Mouse (Mus musculus) CD8-positive naive resting alpha-beta T cell, adult 2 months (primary cell): ENCODE results near the gene Fam19a4.
"Not testable (repeated sequence)": the region's sequence is repeated elsewhere in the genome, so short reads cannot be mapped to it uniquely, and the experiment has no call there.

Source experiments
- DNase-seq, 2 experiments: peaks; one replicate each; pipeline ENCODE4 v3.0.0; 2022; ENCODE audit warnings: low read depth in 2 of 2, low spot score in 2 of 2

Fam19a4 gene

DNA sequence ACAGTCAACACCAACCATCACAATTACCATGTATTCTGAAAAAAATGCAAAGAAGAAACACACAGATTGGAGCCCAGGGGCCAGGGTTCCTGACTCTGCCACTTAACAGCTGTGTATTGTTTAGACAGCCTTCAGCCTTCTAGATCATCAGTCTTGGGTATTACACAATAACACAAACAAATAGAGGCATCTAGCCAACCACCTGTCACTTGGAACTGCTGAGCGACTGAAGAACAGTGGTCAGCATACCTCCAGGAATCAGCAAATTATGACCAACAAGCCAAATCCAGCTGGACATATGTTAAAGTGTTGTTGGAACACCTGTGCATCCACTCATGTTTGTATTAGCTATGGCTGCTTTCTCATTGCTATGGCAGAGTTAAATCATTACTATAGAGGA is 82.7 kb downstream of the Fam19a4 start:
- DNase-seq: no peak

DNA sequence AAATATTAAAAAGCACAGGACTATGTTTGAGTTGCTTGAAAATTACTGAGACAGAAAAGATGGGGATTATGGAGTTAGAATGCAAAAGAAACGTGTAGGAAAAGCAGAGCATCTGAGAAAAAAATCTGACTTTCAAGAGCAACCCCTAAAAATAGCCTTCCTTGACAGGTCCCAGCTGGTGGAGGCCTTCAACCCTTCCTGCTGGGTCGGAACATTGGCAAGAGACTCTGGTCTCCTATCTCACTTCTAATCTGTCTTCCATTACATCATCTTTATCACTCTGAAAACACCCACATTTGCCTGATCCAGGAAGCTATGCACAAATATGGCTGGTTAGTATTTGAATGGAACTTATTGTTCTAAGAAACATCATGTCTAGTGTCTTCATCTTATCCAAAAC is 115.4 kb downstream of the Fam19a4 start:
- DNase-seq: no peak

DNA sequence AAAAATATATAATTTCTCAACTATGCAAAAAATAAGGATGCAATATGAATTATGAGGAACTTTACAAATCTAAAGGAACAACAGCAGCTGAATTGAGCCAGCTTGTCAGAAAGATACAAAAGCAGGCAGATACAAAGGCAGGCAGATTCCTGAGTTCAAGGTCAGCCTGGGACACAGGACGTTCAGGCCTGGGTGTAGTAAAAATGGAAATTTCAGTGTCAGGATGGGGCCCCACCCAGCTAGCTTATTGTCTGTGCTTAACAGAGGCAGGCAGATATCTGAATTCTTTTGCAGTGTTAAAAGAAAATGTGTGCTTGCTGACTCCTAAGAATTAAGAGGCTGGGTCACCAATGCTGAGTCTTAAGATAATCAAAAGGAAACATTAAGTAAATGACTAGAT is 124.4 kb downstream of the Fam19a4 start:
- DNase-seq: no peak

DNA sequence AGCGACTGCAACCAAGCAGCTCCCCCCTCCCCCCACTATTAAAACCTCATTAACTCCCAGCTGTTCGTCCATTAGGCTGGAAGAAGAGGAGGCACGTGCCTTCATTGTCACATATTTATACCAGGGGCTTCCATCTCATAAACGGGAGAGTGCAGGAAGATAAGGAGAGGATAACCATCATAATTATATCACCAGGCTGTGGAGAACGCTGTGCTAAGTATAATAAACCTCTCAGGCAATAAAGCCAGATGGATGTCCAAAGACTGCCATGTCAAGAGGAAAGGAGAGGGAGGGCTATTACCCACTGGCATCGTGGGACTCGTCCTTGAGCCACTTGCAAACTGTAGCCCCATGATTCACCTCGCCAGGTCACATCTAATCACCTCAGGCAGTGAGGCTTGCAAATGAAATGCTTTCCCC is 151.1 kb downstream of the Fam19a4 start:
- no peak for DNase-seq

DNA sequence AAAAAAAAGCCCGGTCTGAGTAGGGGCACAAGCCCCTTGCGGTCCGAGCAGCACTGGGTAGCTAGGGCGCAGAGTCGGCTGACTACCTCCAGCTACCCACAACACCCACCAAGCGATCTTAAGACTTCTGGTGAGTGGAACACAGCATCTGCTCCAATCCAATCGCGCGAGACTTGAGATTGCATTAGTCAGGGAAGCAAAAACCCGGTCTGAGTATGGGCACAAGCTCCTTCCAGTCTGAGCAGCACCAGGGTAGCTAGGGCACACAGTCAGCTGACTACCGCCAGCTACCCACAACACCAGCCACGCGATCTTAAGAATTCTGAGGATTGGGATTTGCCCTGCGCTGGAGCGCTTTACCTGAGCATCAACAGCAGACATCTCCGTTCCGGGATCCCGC is 183.1 kb downstream of the Fam19a4 start:
- not testable (repeated sequence) for DNase-seq

DNA sequence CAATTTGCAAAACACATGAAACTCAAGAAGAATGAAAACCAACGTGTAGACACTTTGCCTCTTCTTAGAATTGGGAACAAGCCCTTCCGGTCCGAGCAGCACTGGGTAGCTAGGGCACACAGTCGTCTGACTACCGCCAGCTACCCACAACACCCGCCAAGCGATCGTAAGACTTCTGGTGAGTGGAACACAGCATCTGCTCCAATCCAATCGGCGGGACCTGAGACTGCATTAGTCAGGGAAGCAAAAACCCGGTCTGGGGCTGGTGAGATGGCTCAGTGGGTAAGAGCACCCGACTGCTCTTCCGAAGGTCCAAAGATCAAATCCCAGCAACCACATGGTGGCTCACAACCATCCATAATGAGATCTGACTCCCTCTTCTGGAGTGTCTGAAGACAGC is 183.6 kb downstream of the Fam19a4 start:
- DNase-seq: not testable (repeated sequence)

DNA sequence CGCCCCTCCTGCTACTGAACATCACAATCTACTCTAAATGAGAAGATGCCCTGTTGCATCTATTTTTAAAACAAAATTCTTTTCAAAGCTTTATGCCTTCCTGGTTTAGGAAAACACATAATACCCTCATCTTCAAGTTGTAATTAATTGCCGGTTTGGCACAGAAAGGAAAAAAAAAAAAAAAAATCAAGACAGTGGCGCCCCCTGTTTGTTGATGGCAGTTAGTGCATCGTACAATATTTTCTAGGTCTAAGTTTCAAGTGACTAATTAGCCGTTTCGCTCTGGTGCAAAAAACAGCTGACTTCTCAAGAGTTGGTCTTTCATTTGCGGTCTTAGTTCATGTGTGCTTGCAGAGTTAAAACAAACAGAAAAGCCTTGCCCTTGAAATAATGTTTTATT is 207.1 kb downstream of the Fam19a4 start:
- DNase-seq: no peak

DNA sequence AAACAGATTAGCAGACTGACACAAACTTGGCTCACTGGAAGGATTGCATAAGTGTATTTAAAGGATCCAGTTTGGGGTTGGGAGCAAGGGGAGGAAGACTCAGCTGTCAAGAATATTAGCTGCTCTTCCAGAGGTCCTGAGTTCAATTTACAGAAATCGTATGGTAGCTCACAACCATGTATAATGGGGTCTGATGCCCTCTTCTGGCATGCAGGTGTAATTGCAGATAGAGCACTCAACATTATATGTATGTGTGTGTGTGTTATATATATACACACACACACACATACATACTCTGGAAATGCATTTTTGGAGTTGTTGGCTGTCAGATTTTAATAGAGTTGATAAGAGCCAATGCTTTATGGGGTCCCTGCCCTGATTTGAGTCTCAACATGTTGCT is 216.3 kb downstream of the Fam19a4 start:
- no peak for DNase-seq

DNA sequence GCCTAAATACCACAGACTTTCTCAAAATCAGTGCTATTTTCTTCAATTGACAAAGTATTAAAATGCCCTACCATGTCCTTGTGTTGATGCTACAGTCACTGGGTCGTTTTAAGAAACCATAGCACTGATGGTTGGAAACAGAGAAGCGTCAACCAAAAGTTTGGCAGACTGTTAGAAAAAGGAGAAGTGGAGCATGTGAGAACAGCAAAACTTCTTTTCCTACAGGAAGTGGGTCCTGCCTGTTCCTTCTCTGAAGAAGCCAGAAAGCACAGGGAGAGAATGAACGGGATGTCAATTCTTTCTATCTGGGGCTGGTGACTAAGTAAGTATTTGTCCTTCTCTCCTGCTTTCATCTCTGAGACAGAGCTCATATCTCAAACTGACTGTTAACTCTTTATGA is 219.6 kb downstream of the Fam19a4 start:
- DNase-seq: no peak

DNA sequence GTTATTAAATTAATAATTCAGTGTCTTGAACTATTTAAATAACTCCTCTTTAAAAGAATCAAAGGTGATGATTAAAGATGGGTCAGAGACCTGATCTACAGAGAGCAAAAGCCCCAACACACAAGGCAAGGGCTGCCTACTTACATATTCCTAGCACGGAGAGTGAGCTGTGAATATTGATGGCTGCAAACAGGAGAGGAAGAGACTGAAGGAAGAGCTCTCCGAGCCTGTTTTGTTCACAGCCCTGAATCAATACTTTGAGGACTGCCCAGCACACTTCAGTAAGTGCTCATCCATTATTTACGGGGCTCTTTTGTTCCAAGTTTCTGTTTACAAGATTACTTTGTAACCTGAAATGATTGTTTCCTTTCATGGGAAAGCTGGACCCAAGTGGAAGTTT is 233.6 kb downstream of the Fam19a4 start:
- DNase-seq: no peak

DNA sequence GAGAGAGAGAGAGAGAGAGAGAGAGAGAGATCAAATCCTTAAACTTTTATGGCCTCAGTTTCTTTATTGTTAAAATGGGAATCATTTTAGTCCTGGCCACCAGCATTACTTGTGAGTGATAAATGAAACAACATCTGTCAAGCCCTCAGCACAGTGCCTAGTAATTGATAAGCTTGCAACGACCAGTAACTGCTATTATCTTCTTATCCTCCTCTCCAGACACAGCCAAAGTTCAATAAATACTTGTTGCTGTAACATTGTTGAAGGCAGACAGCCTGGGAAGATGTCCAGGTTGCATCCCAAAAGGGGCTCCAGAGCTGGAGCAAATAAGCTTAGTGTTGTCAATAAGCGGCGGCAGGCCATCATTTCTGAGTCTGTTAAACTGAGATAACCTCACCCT is 257.2 kb downstream of the Fam19a4 start:
- DNase-seq: no peak

DNA sequence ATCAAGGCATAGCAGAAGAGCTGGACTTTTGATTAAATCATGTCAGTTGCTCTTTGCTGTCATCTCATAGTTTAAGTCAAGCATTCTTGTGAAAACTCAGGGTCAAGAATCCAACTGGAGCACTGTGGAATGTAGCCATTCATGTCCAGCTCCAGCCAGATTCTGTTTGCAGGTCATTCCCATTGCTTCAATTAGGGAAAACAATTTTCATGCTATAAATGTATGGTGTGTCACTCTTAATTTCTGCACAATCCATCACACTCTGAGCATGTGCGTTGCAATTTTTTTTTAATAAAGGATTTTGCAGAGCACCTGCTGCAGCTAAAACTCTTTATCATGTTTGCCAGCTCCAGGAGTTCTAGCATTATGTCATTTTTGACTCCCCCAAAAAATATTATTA is 261.5 kb downstream of the Fam19a4 start:
- no peak for DNase-seq

DNA sequence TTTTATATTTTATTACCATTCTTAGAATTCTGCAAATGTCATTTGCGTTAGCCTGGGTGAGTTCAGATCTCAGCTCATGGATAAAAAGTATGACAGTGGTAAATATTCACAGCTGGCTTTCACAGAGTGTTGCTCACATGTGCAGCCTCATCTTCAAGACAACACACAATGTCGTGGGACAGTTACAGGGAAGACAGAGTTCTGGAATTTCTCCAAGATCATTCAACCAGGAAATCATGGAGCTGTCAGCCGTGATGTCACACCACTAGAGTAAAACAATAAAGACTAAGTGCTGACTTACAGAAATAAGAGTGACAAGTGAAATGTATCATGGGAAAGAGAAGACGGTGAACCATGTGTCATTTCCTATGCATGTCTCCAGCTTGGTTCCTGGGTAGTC is 262.8 kb downstream of the Fam19a4 start:
- no peak for DNase-seq
